Mouse (Mus musculus): ENCODE results near the gene Clba1. TPM values are rescaled to one million over a fixed set of nuclear protein-coding genes. Genes with fewer than 3 reads are reported as not detected.

Gene Clba1
- polyA plus RNA-seq, 1 experiment from 2014 or later = 0.69 TPM

DNA sequence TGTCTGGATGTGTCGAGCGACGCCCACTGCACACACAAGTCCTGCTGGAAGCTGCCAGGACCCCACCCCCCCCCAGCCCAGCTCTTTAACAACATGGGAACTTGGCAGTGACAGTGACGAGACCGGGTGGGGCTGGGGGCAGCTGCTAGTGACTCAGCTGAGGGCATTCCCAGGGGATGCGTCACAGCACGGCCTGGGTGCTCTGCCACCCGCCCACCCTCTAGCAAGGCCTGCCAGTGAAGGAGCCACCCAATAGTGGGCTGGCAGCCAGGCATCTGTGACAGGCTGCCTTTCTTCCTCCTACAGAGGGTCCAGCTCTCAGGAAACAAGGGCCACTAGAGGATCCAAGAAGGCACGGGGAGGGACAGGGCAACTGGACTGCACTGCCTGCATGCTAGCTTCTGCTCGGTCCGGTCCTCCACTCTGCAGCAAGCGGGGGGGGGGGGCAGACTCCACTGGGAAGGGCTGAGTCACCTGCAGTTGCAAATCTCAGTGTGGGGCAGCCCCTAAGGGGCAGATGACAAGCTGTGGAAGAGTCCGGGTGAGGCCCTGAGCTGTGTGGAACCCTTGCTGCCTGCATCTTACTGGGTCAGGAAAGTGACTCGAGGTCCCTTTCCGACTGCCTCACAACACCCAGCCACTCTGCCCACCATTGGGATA lies 10.9 kb upstream of the Clba1 start:
- Histone ChIP-seq H3K4me2 (ENCODE audit: low read depth, low read length) (no peak overlapping the region), H3K9ac (replicated peaks) (no peak overlapping the region)
- 60% methylated on average over 15 of the region's 15 CpGs for WGBS (ENCODE audit: insufficient replicate concordance)

DNA sequence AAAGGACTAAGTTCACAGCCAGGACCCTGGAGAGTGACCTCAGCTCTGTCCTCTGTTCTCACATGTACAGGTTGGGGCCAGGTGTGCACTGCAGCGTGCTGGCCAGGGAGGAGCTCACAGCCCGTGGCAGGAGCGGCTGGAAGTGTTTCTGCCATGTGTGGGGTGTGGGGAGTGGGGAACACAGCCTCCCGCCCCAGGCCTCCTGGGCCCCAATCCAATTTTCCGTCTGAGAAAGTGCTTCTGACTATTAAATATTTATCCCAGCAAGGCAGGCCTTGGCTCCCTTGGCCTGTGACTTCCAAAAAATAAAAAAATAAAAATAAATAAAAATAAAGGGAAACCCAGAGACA lies 10.4 kb upstream of the Clba1 start:
- H3K4me3 ChIP-seq (ENCODE audit: low read depth, low read length) = no peak overlapping the region
- 52% methylated on average over 5 of the region's 5 CpGs for WGBS (ENCODE audit: insufficient replicate concordance)
- ATAC-seq (no peak), DNase-seq (no peak)
- no peaks in the 10 kb centered on the region for H3K9me3 ChIP-seq (ENCODE audit: low read length)
- H3K27me3 ChIP-seq (ENCODE audit: insufficient read depth, low read length) = peaks cover 43% of the 10 kb centered on the region
- no peak overlapping the region for H3K9ac ChIP-seq (replicated peaks)
- TF ChIP-seq EP300 (IDR thresholded peaks at IDR 0.05; ENCODE audit: low read depth) (no peak), CTCF (IDR thresholded peaks at IDR 0.05; ENCODE audit: low read depth) (no peak)
- H3K36me3 ChIP-seq (replicated peaks; ENCODE audit: insufficient read depth, low read length) = no peaks in the 10 kb centered on the region
- H3K4me1 ChIP-seq (ENCODE audit: insufficient read depth) = peaks cover 9% of the 10 kb centered on the region; the same call in 1 of the 2 replicates
- no peak overlapping the region for H3K27ac ChIP-seq (ENCODE audit: low read depth)
- H3K4me2 ChIP-seq (ENCODE audit: low read depth, low read length) = no peak overlapping the region

More for the DNA sequence above, 10.9 kb upstream of the Clba1 start:
- Histone ChIP-seq H3K4me3 (ENCODE audit: low read depth, low read length) (no peak overlapping the region), H3K4me1 (ENCODE audit: insufficient read depth) (peaks cover 9% of the 10 kb centered on the region; the same call in 1 of the 2 replicates), H3K27me3 (ENCODE audit: insufficient read depth, low read length) (peaks cover 38% of the 10 kb centered on the region), H3K36me3 (replicated peaks; ENCODE audit: insufficient read depth, low read length) (no peaks in the 10 kb centered on the region), H3K27ac (ENCODE audit: low read depth) (no peak overlapping the region), H3K9me3 (ENCODE audit: low read length) (no peaks in the 10 kb centered on the region)
- DNase-seq (no peak), ATAC-seq (no peak)
- TF ChIP-seq CTCF (IDR thresholded peaks at IDR 0.05; ENCODE audit: low read depth) (no peak), EP300 (IDR thresholded peaks at IDR 0.05; ENCODE audit: low read depth) (no peak)

DNA sequence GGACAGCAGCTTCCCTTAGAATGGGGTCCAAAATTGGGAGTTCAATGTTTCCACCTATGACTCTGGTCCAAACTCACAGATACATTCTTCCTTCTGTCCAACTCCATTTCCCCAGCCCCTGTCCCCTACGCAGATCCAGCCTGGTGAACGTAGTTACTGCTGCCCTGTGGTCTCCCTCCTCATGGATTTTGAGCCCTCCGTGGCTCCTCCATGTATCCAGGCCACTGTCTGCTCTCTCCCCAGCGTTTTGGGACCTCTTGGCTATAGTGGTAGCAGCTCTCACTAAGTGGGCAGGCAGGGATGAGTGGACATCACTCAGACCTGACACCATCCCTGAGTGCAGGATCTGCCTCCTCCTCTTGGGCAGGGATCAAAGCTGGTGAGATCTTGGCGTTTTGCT lies 10.0 kb upstream of the Clba1 start:
- no peak for TF ChIP-seq EP300 (IDR thresholded peaks at IDR 0.05; ENCODE audit: low read depth)
- no peak for TF ChIP-seq CTCF (IDR thresholded peaks at IDR 0.05; ENCODE audit: low read depth)
- no peak for ATAC-seq
- Histone ChIP-seq H3K9me3 (ENCODE audit: low read length) (no peaks in the 10 kb centered on the region), H3K4me3 (ENCODE audit: low read depth, low read length) (no peak overlapping the region), H3K4me2 (ENCODE audit: low read depth, low read length) (no peak overlapping the region), H3K27ac (ENCODE audit: low read depth) (no peak overlapping the region), H3K27me3 (ENCODE audit: insufficient read depth, low read length) (peaks cover 47% of the 10 kb centered on the region), H3K36me3 (replicated peaks; ENCODE audit: insufficient read depth, low read length) (no peaks in the 10 kb centered on the region), H3K9ac (replicated peaks) (no peak overlapping the region), H3K4me1 (ENCODE audit: insufficient read depth) (peaks cover 9% of the 10 kb centered on the region; the same call in 1 of the 2 replicates)
- no peak for DNase-seq
- WGBS (ENCODE audit: insufficient replicate concordance) = 69% methylated on average over 5 of the region's 5 CpGs

DNA sequence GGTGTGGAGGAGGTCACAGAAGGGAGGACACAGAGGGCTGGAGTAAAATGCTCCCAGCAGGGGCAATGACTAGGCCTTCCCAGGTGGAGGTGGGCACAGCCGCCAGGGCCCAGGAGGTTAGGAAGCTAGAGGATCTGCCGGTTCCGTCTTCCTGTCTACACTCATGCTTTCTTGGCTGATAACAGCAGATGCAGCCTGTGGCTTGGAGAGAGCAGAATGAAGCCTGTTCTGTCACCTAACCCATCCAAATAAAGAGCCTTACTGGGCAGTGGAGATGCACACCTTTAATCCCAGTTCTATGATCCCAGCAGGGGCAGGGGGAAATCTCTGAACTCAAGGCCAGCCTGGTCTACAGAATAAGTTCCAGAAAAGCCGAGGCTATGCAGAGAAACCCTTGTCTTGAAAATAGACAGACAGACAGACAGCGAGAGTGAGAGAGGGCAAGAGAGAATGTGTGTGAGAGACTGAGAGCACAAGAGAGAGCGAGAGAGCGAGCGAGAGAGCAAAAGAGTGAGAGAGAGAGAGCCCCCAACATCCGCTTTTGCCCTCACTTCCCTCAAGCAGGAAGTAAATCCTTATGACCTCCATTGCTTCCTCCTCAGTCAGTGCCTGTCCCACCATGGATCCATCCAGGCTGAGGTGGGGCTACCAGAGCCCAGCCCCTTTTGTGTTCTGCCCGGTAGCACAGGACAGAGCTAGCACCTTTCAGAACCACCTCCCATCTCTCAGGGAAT lies 9.3 kb upstream of the Clba1 start:
- Histone ChIP-seq H3K9me3 (ENCODE audit: low read length) (no peaks in the 10 kb centered on the region), H3K4me2 (ENCODE audit: low read depth, low read length) (no peak overlapping the region), H3K9ac (replicated peaks) (no peak overlapping the region), H3K27me3 (ENCODE audit: insufficient read depth, low read length) (peaks cover 53% of the 10 kb centered on the region), H3K36me3 (replicated peaks; ENCODE audit: insufficient read depth, low read length) (no peaks in the 10 kb centered on the region), H3K4me3 (ENCODE audit: low read depth, low read length) (no peak overlapping the region), H3K4me1 (ENCODE audit: insufficient read depth) (peaks cover 9% of the 10 kb centered on the region; the same call in 1 of the 2 replicates), H3K27ac (ENCODE audit: low read depth) (no peak overlapping the region)
- 73% methylated on average over 10 of the region's 10 CpGs for WGBS (ENCODE audit: insufficient replicate concordance)
- TF ChIP-seq CTCF (IDR thresholded peaks at IDR 0.05; ENCODE audit: low read depth) (no peak), EP300 (IDR thresholded peaks at IDR 0.05; ENCODE audit: low read depth) (no peak)
- ATAC-seq = no peak
- DNase-seq = no peak

DNA sequence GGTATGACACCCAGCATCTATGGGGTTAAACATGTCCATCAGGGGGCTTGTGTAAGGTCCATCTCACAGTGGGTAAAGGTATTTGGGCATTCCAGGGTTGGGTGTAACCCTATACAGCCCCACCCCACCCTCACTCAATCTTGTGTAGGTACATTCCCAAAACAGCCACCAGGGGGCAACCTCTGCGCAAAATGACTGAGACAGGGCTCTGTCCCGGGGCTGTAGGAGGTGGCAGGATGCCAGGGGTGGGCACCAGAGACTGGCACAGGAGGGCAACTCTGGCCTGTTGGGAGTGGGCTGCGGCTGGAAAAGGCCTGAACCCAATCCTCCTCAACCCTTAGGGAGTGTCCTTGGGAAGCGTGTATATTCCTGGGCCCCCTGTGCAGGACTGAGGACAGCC lies 8.3 kb upstream of the Clba1 start:
- WGBS (ENCODE audit: insufficient replicate concordance) = 11% methylated on average over 4 of the region's 4 CpGs
- Histone ChIP-seq H3K27me3 (ENCODE audit: insufficient read depth, low read length) (peaks cover 60% of the 10 kb centered on the region), H3K4me1 (ENCODE audit: insufficient read depth) (peaks cover 9% of the 10 kb centered on the region; the same call in 1 of the 2 replicates), H3K4me3 (ENCODE audit: low read depth, low read length) (no peak overlapping the region), H3K36me3 (replicated peaks; ENCODE audit: insufficient read depth, low read length) (no peaks in the 10 kb centered on the region), H3K9me3 (ENCODE audit: low read length) (no peaks in the 10 kb centered on the region), H3K9ac (replicated peaks) (no peak overlapping the region), H3K27ac (ENCODE audit: low read depth) (no peak overlapping the region), H3K4me2 (ENCODE audit: low read depth, low read length) (no peak overlapping the region)
- DNase-seq (peak; percentile 82), ATAC-seq (peak; percentile 47)
- TF ChIP-seq CTCF (IDR thresholded peaks at IDR 0.05; ENCODE audit: low read depth) (peak; percentile 89), EP300 (IDR thresholded peaks at IDR 0.05; ENCODE audit: low read depth) (no peak)
